Mouse (Mus musculus): ENCODE measurements at regions not wholly inside any gene's neighbourhood (a gene's known extent, or its start where the extent isn't known, plus 50 kb on each side); places are given as distances from the start of the nearest gene placed in this dataset.

DNA sequence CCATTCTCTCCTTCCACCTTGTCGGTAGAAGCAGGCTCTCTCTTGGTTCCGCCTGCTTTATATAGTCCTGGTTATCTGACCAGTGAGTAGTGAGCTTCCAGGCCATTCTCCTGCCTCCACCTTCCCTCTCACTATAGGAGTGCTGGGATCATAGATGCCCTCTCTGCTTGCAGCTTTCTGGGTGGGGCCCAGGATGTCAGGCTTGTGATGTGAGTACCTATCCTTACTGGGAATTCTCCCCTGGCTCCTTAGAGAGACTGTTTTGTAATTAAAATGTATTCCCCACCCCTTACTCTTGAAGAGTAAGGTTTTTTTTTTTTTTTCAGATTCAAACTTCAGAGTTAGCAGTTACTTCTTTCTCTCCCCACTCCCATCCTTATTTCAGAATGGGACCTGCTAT, 291.1 kb upstream of the Rtl1 start:
- no peak for DNase-seq (ENCODE audit: low read depth)

DNA sequence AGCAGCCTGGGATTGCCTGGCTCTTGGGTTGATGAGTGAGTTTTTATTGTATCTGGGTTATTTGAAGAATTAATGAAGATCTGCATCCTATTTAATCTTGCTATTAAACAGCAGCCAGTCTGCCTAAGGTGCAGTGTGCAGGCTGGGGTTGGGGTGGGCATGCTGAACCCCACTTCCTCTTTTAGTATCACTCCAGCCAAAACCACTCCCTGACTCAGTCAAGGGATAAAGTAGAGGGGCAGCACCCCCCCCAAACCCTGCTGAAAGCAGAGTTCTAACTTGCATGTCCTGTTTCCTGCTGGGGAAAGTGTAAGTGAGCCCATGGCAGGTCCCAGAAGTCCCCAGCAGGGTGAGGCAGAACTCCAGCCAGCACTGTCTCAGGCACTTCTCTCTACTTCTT, 292.7 kb upstream of the Rtl1 start:
- DNase-seq (ENCODE audit: low read depth) = no peak

DNA sequence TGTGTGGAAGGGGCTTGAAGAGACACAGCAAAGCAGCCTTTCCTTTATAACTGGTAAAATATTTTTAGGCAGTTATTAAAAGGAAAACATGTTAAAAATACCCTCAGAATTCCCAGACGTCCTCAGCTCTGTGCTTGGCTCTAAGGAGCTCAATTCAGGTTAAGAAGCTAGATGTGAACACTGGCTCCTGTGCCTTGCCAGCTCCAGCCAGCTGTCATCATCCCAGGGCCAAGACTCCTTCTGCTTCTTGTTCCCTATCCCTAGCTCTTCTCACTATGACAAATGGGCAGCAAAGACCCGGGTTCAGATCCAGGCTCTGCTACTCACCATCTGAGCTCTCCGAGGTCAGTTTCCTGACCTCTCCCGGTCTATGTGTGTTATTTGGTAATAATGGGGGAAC, 293.5 kb upstream of the Rtl1 start:
- no peak for DNase-seq (ENCODE audit: low read depth)

DNA sequence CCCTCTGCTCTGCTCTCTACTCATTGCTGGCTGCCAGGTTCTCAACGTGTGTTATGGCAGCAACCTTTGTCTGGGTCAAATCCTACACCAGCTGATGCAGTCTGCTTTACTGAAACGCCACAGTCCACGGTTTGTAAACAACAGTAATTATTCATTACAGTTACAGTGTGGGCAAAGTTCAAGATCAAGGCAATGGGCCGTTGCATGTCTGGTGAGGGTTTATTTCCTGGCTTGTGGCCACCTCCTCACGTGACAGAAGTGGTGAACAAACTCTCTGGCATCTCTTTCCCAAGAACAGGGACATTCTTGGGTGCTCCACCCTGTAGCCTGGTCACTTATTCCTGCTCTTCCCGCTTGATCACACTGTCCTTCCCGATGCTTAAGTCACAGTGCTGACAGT, 295.3 kb upstream of the Rtl1 start:
- DNase-seq (ENCODE audit: low read depth) = no peak

DNA sequence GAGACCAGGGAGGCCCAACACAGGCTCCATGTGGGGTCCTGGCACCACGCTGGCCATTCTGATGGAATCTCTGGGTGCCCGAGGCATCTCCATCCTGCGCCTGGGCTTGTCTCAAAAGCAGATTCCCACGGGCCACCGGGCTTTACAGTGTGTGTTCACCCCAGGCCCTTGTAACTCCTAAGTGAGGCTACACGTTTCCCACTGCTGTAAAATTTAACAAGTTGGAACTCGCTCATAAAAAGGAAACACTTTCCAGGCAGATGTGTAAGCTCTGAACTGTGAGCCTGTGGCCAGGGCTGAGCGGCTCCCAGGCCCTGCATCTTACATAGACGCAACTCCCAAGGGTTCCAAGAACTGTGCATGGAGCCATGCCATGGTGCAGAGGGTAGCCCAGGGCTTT, 296.3 kb upstream of the Rtl1 start:
- no peak for DNase-seq (ENCODE audit: low read depth)

DNA sequence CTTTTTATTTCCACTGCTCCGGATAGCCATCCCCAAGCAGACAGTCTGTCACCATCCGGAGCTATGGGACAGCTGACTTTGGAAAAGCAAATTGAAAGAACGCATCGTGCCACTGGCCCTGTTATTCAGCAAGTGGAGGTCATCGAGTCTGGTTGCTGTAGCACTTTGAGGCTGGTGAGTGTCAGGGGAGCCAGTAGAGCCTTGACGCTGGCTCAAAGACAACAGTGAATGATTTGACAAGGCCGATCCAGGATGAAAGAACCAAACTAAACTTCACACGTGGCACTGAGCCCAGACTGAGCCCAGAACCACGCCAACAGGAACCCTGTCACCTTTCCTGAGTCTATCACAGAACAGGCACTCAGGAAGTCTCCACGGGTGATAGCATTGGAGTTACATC, 296.8 kb upstream of the Rtl1 start:
- no peak for DNase-seq (ENCODE audit: low read depth)

DNA sequence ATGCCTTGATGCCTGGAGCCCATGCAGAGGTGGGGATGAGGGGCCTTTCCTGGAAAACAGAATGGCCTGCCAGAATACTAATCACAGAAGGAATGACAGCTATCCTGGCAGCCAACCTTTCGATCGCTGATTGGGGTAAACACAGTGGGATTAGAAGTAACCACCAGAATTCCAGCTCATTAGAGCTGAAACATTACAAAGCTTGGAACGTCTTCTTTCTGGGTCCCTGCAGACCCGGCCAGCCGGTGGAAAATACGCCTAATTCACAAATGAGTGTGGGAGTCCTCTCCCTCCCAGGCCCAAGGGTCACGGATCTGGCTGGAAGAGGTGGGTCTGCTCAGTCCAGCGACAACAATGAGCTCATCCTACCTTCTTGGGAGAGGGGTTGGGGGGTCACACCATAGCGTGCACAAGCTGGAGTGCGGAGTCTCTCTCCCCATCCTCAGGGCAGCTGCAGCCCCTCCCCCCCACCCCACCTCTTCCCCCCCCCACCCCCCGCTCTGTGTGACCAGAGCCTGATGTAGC, 297.8 kb upstream of the Rtl1 start:
- no peak for DNase-seq (ENCODE audit: low read depth)

DNA sequence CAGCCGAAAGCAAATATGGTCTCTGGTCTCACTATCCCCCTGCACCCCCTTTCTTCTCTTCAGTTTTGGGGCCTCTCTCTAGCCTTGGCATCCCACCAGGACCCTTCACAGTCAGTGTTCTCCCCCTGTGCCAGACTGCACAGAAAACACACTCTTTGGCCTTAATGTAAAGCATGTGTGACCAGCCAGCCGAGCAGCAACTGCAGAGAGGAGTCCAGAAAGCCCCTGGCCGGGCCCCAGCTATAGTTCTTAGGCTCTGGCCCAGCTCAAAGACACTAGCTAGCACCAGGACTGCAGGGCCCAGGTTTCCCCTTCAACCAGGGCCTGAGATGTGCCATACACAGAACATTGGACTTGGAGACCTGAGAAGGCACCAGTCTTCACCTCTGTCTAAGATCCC, 299.3 kb upstream of the Rtl1 start:
- no peak for DNase-seq (ENCODE audit: low read depth)

DNA sequence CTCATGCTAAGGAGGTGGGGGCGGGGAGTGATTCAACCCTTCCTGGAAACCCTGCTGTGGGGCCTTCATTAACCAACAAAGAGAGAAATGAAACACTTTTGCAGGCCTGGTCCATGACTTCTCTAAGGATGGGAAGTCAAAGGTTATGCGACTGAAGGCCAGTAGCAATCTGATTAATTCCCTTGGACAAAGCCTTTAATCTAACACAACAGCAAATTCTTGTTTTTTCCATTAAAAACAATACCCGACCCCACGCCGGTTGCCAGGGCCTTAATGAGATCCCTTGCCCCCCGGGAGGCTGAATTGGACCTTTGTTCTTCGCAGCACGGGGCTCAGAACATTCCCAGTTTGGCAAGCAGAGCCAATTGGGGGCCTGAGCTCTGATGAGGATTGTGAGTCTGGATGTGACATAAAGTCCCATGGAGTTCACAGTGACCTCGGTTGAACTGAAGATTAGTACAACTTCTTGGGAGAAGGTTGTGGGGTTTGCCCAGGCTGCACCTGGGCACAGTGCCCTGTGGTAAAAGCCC, 310.9 kb upstream of the Rtl1 start:
- no peak for DNase-seq (ENCODE audit: low read depth)

DNA sequence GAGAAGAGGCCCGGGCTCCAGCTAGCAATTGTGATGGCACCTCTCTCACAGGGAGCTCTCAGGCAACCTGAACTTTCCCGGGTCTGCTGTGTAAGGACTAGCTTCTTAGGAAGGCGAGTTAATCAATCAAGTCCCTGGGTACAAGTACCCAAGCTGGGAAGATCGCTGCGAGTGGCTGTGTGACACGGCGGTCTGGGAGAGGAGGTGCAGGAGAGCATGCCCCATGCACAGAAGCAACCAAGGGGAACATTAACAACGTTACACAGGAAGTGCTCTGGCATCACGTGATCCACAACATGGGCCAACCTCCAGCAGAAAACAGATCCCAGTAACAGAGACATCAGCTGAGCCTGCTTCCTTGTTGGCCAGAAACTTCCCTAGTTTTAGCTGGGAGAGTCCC, 311.4 kb upstream of the Rtl1 start:
- no peak for DNase-seq (ENCODE audit: low read depth)

DNA sequence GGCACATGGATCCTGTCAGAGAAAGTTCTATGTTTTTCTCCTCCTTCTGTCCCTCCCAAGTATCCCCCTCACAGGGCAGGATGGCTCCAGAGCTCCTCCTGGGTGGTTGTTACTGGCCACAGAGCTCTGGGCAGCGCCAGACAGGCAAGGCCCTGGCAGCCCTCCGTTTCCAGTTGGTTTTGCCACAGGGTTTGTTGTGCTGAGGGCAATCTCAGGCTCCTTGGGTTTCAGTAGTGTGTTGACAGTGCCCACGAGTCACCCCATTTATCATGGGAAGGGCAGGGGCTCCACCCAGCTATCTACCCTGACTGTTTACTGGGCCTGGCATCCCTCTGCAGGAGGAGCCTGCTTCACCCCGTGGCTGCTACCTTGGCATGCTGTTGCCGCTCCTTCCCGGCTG, 317.6 kb upstream of the Rtl1 start:
- DNase-seq (ENCODE audit: low read depth) = no peak

DNA sequence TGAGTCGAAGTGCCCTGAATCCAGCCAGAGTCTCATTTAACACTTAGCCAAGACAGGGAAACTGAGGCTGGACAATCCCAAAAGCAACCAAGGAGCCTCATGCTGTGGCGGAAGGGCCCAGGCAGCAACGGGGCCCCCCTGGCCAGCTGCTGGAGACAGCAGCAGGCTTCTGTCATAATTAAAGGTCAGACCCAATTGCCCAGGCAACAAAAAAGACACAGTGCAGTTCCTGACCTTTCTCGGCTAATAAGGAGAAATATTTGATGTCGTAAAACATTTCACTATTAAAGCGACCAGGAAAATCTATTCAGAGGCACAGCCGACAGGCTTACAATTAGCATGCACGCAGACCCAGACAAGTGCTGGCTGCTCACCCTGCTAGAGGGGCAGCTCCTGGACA, 318.8 kb upstream of the Rtl1 start:
- no peak for DNase-seq (ENCODE audit: low read depth)

DNA sequence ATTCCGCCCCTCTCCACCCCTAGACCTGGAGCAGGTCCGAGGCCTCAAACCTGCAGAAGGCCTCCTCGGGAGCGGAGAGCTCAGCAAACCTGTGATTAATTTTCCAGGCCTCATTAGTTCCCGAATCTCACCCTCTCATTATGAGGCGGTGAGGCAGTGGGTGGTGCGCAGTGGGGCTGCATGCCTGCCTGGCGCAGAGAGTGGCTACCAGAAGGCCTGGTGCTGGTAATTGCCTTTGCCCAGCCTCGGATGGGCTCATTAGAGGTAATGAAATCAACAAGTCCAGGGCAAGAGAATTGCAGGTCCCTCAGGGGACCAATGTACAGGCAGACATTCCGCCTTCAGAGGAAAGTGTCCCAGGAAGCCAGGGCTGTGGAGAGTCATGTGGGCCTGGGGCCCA, 322.0 kb upstream of the Rtl1 start:
- DNase-seq (ENCODE audit: low read depth) = no peak

DNA sequence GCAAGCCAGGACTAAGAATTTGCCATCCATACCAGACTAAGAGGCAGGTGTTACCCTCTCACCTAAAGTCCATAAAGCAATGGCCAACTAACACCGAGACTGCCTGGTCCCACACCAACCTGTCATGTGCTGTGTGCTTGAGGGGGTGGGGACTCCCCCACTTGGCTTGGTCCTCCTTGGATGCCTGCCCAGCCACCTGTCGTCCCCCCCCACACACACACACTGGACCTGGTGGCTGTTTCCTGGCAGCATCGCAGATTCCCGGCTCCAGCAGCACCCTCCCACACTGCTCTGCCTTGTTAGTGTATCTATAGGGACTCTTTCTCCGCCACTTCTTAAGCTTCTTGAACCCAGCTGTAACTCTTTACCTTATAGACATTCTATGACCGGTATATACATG, 325.7 kb upstream of the Rtl1 start:
- no peak for DNase-seq (ENCODE audit: low read depth)

DNA sequence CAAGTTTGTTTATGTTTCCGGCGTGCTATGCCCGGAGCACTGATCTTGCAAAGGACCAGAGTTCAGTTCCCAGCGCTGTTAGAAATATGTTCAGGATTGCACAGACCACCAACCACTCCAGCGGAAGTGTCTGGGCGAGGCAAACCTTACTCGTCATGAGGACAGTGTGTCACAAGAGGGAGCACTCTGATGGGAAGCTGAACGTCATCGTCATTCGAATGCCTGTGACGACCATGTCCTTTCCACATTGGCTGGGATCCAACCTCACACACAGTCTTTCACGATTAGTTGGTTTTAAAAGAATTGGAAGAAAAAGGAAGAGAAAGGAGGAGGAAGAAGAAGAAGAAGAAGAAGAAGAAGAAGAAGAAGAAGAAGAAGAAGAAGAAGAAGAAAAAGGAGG, 326.5 kb upstream of the Rtl1 start:
- no peak for DNase-seq (ENCODE audit: low read depth)

DNA sequence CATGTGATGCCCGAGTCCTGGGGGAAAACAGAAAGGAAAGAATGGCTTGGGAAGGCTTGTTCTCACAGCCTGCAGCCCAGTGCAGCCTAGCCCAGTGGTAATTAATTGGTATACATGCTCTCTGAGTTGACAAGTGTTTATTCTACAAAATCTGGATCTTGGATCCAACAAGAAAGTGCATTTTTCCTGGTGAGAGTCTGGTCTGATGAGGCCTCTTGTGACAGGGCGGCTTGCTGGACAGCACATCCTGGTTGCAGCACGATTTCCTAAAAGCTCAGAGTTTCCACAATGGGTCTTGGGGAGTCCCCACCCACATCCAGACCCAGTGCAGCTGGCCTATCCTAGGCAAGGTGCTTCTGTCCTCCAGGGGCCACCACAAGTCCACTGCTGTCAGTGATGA, 332.7 kb upstream of the Dio3 start:
- no peak for DNase-seq (ENCODE audit: low read depth)

DNA sequence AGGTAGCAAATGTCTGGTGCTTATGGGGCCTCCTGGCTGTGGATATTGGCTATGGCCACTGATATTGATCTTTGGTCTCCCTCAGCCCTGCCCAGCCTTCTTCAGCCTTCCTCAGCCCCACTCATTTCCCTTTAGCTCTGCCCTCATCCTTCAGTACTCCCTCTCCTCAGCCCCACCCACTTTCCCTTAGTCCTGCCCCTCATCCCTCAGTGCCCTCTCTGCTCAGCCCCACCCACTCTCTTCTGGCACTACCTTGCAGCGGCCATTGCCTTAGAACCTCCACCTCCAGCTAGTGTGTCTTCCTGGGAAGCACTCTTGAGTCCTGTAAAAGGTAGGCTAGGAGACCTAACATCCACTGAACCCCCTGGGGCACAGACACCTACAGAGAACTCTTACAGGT, 331.9 kb upstream of the Dio3 start:
- DNase-seq (ENCODE audit: low read depth) = no peak

DNA sequence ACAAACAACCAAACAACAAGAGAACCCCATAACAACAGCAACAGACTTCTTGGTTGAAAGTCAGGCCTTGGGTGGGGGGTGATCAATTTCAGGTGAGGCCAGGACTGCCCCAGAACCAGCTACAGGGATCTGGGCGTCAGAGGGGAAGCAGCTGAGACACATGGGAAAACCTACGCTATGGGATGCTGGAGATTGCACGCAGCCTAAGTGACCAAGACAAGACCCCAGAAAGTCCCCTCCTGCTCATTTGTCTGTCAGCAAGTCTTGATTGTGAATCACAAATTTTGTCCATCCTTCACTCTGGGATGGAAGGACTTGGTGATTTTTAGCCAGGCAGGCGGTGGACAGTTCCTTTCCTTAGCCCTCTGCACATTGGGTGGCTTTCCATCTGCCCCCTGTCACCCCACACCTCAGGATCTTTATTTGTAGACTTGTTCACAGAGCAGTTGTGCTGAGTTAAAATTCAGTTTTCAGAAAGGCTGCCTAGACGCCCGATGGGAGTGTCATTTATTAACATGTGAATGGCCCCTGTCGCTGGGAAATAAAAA, 330.9 kb upstream of the Dio3 start:
- no peak for DNase-seq (ENCODE audit: low read depth)

DNA sequence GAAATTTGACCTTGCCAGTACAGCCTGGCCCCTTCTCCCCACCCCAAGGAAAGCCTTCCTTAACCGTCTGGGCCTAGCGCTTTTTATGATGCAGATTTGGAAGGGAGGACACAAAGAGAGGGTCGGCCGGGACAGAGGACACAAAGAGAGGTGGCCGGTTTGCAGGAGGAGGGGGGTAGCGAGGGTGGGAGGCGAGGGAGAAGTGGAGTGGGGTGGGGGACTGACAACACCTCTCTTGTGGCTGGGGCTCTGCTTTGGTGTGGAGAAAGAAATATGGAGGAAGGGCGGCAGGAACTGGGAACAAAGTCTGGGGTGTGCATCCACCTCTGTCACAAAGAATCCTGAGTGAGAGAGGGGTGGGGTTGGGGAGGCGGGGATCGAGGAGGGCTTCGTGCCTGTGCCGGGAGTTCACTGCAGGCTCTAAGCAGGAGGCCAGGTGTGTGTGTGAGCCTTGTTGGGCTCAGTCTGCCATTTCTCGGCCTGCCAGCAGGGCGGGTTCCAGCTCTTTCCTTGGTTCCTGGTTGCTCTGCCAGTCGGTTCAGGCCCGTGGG, 330.4 kb upstream of the Dio3 start:
- no peak for DNase-seq (ENCODE audit: low read depth)

DNA sequence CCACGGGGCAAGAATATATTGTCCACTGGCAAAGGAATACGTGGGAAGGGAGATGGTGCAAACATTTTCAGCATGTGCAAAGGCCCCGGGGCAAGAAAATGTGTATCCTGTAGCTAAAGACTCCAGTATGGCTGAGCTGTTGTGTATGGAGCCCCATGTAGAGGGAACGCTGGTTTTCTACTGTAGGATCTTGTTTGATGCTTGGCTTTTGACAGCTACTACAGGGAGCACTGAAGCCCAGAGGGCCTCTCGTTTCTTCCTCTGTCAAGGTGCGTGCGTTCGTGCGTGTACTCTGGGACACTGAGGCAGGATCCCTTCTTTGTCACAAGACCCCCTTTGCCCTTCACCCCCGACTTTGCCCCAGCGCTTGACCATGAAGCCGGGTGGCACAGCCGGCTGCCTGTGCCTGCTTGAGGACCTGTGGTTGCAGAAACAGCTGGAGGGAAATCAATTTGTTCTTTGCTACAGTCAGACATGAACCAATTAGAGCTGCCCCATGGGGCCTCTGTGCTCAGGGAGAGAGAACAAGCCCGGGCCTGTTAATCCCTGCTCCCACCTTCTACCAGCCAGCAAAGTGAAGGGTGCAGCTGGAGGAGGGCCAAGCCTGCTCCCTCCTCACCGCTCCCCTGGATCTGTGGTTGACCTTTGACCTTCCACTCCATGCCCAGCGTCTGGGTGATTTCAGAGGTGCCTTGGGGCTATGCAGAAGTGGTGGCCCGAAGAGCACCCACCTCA, 329.5 kb upstream of the Dio3 start:
- no peak for DNase-seq (ENCODE audit: low read depth)

DNA sequence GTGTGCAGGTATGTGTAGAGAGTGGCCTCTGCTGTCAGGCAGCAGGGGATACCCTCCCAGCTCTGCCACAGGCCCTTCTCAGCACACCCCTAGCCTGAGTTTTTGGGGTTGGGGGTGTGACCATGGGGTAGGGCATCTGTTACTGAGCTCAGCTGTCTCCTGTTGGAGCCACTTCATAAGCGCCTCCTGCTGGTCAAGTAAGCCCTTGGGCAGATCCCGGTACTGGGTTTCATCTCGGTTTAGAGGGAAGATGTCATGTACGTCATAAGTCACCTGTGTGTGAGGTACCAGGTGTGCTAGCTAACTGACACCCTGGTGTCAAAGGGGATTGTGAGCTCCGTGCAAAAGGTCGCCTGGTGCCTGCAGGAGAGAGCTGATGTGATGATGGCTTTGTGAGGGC, 328.2 kb upstream of the Dio3 start:
- no peak for DNase-seq (ENCODE audit: low read depth)

DNA sequence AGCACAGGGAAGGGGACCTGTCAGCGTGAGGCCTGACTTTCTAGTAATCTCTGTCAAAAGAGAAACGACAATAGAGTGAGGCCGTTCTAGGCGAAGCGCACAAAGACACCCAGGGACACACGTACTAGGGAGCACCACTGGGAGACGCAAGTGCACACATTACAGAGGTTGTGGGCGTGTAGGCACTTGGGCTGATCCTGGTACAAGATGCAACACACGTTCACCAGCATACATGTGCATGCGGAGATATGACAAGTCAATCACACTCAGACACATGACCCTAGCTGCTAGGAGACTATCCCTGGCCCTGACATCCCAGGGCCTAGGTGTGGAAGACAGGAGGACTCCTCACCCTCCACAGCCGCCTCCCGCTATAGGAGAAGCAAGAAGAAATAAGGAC, 327.4 kb upstream of the Dio3 start:
- DNase-seq (ENCODE audit: low read depth) = no peak

DNA sequence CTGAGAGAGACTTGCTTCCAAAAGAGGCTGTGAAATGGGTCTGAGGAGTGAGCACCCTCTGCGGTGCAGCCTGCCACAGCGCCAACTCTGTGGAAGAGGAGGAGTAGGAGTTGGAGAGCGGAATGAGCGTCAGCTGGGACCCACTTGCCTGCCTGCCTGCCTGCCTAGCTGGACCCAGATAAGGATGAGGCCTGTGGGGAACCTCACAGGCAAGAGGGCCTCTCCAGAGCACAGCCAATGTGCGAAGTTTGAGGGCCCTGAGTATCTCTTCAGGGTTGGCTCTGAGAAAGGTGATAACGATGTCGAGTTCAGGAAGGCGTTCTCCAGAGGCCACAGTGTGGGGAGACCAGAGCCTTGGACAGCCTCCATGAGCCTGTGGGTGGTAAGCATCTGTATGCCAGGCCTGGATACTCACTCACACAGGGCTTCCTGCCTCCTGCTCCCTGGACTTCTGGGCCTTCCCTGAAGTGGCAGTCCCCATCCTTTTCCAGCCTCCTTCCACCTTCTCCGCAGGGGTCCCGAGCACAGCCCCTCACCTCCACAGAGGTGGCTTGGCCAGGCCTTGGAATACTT, 326.9 kb upstream of the Dio3 start:
- no peak for DNase-seq (ENCODE audit: low read depth)

All from induced T-regulatory cell, adult 2 months (primary cell).